In the genomic region with DNA sequence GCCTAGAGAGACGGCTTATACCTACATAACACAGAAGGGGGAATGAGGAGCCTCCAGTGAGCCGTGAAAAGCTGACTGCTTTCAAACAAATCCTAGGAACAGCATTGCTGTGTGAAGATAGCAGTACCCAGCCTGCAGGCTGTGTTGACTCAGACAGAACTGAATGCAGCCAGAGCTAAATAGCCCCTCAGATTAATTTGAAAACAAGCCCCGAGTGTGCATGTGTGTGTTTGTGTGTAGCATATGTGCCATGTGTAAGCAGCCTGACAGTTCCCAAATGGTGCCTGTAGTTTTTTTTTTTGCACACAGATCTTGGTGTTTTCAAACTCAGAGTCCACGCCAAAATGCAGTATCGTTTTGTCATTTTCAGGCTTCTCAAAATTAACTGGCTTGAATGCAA, we compare ENCODE assay signal across 27 mouse cellular contexts. TPM values are rescaled to one million over a fixed set of nuclear protein-coding genes. Genes with fewer than 3 reads are reported as not detected.
A peak's percentile ranks its signal among the peaks of the same experiment; 100 is the strongest.
DNase-seq lines count a peak whose midpoint lies in the region; ATAC-seq and TF ChIP-seq lines count a peak whose summit lies in the region.
"Had no signal": no experiment of that assay in that cellular context is flagged by ENCODE, and none has a peak within 500 bp of the region (broad histone marks: within the 10 kb centered on the region; RNA-seq: fewer than 3 reads in every experiment).

No protein-coding gene starts in this region.

- H3K9me3 ChIP-seq in forebrain, embryonic 13.5 days (replicated peaks), result 0 out of 2 replicates have a peak, but pooled peaks cover 4% of the 10 kb centered on the region
- H3K9me3 ChIP-seq in forebrain, embryonic 11.5 days (ENCODE audit: control insufficient read depth, low read length), result no peaks in the 10 kb centered on the region
- no peaks in the 10 kb centered on the region for H3K9me3 ChIP-seq in kidney, embryonic 15.5 days (replicated peaks)
- H3K9me3 ChIP-seq in hindbrain, embryonic 15.5 days, result no peaks in the 10 kb centered on the region
- H3K9me3 ChIP-seq: embryonic facial prominence, embryonic 15.5 days; limb, embryonic 10.5 days; liver, embryonic 15.5 days; lung, embryonic 15.5 days; megakaryocyte, embryonic 14.5 days had no signal

- peaks cover 22% of the 10 kb centered on the region for H3K4me1 ChIP-seq in forebrain, embryonic 13.5 days
- peaks cover 5% of the 10 kb centered on the region; the same call in 1 of the 2 replicates for H3K4me1 ChIP-seq in forebrain, embryonic 11.5 days (replicated peaks; ENCODE audit: control insufficient read depth, insufficient read depth, low read length)
- H3K4me1 ChIP-seq in kidney, embryonic 15.5 days, result peaks cover 42% of the 10 kb centered on the region
- H3K4me1 ChIP-seq in hindbrain, embryonic 15.5 days (replicated peaks), result peaks cover 44% of the 10 kb centered on the region
- H3K4me1 ChIP-seq: liver, embryonic 15.5 days; lung, embryonic 15.5 days had no signal

- H3K27me3 ChIP-seq in forebrain, embryonic 13.5 days, result no peaks in the 10 kb centered on the region
- no peaks in the 10 kb centered on the region for H3K27me3 ChIP-seq in forebrain, embryonic 11.5 days (ENCODE audit: control insufficient read depth, insufficient read depth, low read length)
- H3K27me3 ChIP-seq in kidney, embryonic 15.5 days, result no peaks in the 10 kb centered on the region
- no peaks in the 10 kb centered on the region for H3K27me3 ChIP-seq in hindbrain, embryonic 15.5 days
- H3K27me3 ChIP-seq: embryonic facial prominence, embryonic 15.5 days; liver, embryonic 15.5 days; lung, embryonic 15.5 days; megakaryocyte, embryonic 14.5 days had no signal

- TF ChIP-seq POLR2A in brain, embryonic 14.5 days (IDR thresholded peaks at IDR 0.05; ENCODE audit: borderline replicate concordance, extremely low read depth, insufficient read depth, insufficient read length, poor library complexity, severe bottlenecking), result no peak

- TF ChIP-seq CTCF in brain, embryonic 14.5 days (IDR thresholded peaks at IDR 0.05; ENCODE audit: borderline replicate concordance, extremely low read depth, insufficient read depth, insufficient read length), result no peak

- H3K27ac ChIP-seq in forebrain, embryonic 13.5 days, result no peak overlapping the region
- H3K27ac ChIP-seq in forebrain, embryonic 11.5 days (ENCODE audit: low read depth, low read length), result no peak overlapping the region
- 0 out of 2 replicates have a peak overlapping the region, but pooled peaks have one; percentile 19 for H3K27ac ChIP-seq in kidney, embryonic 15.5 days
- H3K27ac ChIP-seq in hindbrain, embryonic 15.5 days (replicated peaks), result peak overlapping the region; percentile 28; the same call in 1 of the 2 replicates
- H3K27ac ChIP-seq: limb, embryonic 10.5 days; liver, embryonic 15.5 days; lung, embryonic 15.5 days had no signal

- peak; percentile 44; the same call in 1 of the 2 replicates for ATAC-seq in forebrain, embryonic 13.5 days
- ATAC-seq in forebrain, embryonic 11.5 days (replicated peaks; ENCODE audit: low FRiP score), result no peak
- ATAC-seq in kidney, embryonic 15.5 days (replicated peaks; ENCODE audit: low FRiP score), result no peak
- ATAC-seq in hindbrain, embryonic 15.5 days (ENCODE audit: low FRiP score, low read depth), result no peak
- ATAC-seq in erythroid progenitor cell, adult 5-6 weeks (replicated peaks; ENCODE audit: low FRiP score, poor library complexity, severe bottlenecking), result no peak

- H3K9ac ChIP-seq in forebrain, embryonic 13.5 days, result no peak overlapping the region
- no peak overlapping the region for H3K9ac ChIP-seq in forebrain, embryonic 11.5 days (ENCODE audit: low read length)
- no peak overlapping the region for H3K9ac ChIP-seq in kidney, embryonic 15.5 days
- no peak overlapping the region for H3K9ac ChIP-seq in hindbrain, embryonic 15.5 days
- H3K9ac ChIP-seq: embryonic facial prominence, embryonic 15.5 days; liver, embryonic 15.5 days; lung, embryonic 15.5 days had no signal

- H3K4me3 ChIP-seq in forebrain, embryonic 13.5 days, result no peak overlapping the region
- H3K4me3 ChIP-seq in forebrain, embryonic 11.5 days (ENCODE audit: low read depth, low read length), result no peak overlapping the region
- H3K4me3 ChIP-seq in kidney, embryonic 15.5 days (replicated peaks), result no peak overlapping the region
- no peak overlapping the region for H3K4me3 ChIP-seq in hindbrain, embryonic 15.5 days
- H3K4me3 ChIP-seq: embryonic facial prominence, embryonic 15.5 days; limb, embryonic 10.5 days; liver, embryonic 15.5 days; lung, embryonic 15.5 days; megakaryocyte, embryonic 14.5 days had no signal

- H3K4me2 ChIP-seq in forebrain, embryonic 13.5 days, result no peak overlapping the region
- H3K4me2 ChIP-seq in forebrain, embryonic 11.5 days (ENCODE audit: low read depth, low read length, severe bottlenecking), result no peak overlapping the region
- H3K4me2 ChIP-seq in kidney, embryonic 15.5 days, result no peak overlapping the region
- no peak overlapping the region for H3K4me2 ChIP-seq in hindbrain, embryonic 15.5 days
- H3K4me2 ChIP-seq: embryonic facial prominence, embryonic 15.5 days; heart, embryonic 11.5 days; liver, embryonic 15.5 days; lung, embryonic 15.5 days had no signal

- 70% methylated on average over 5 of the region's 5 CpGs for WGBS in forebrain, embryonic 13.5 days
- WGBS in forebrain, embryonic 11.5 days, result 79% methylated on average over 5 of the region's 5 CpGs
- WGBS in kidney, embryonic 15.5 days, result 77% methylated on average over 5 of the region's 5 CpGs
- WGBS in hindbrain, embryonic 15.5 days, result 56% methylated on average over 5 of the region's 5 CpGs

- H3K36me3 ChIP-seq in forebrain, embryonic 13.5 days (ENCODE audit: poor library complexity, severe bottlenecking), result peaks cover 52% of the 10 kb centered on the region
- no peaks in the 10 kb centered on the region; the same call in 1 of the 2 replicates for H3K36me3 ChIP-seq in forebrain, embryonic 11.5 days (ENCODE audit: control insufficient read depth, insufficient read depth, low read length)
- peaks cover 64% of the 10 kb centered on the region for H3K36me3 ChIP-seq in kidney, embryonic 15.5 days
- H3K36me3 ChIP-seq in hindbrain, embryonic 15.5 days, result peaks cover 11% of the 10 kb centered on the region

- no peak for DNase-seq in forebrain, embryonic 11.5 days (ENCODE audit: low spot score)
- no peak for DNase-seq in kidney, adult 8-10 months
- peak; percentile 59 for DNase-seq in brain, embryonic 14.5 days (ENCODE audit: low read depth)
- no peak for DNase-seq in thymus, postnatal 10 days (ENCODE audit: low spot score in 2 of 2)
- DNase-seq: adrenal gland, postnatal 25 days; cerebellum, adult 11 months; cerebellum, adult 9-11 months; gastrocnemius, postnatal 14 days; heart, adult 11 months; heart, postnatal 10 days; kidney, adult 2 months; kidney, postnatal 14 days; liver; lung, postnatal 36 days; right cerebral cortex, postnatal 25 days; thymus, adult 18-20 months; thymus, postnatal 4 days had no signal

RNA-seq across cellular contexts. Expression of gene Vapb, which starts 43.6 kb away (rescaled TPM):
- 9.0 and 11.4 TPM in 2 replicates for polyA plus RNA-seq in forebrain, embryonic 13.5 days (2015; fragmentation: Nextera tagmentation; extraction: Ambion mirVana)
- polyA plus RNA-seq in forebrain, embryonic 11.5 days (2014; fragmentation: Nextera tagmentation; extraction: Ambion mirVana), result 10.5 and 11.5 TPM in 2 replicates
- polyA plus RNA-seq in kidney, embryonic 15.5 days (2015; fragmentation: Nextera tagmentation; extraction: Ambion mirVana), result 14.0 and 17.9 TPM in 2 replicates
- polyA plus RNA-seq in brain, embryonic 14.5 days (2012; rRNA removed), result 23.9 and 42.5 TPM in 2 replicates
- polyA plus RNA-seq in hindbrain, embryonic 15.5 days (2015; fragmentation: Nextera tagmentation; extraction: Ambion mirVana), result 15.9 and 18.4 TPM in 2 replicates
- total RNA-seq in erythroid progenitor cell, adult 5-6 weeks (2015; ENCODE audit: low replicate concordance), result 3.6 and 5.9 TPM in 2 replicates
- total RNA-seq in erythroid progenitor cell, adult 5-6 weeks (2017; ENCODE audit: low replicate concordance), result 19.5 and 21.2 TPM in 2 replicates

Comparison
In these comparisons a context has a peak if more than half of its experiments do, and no peak if none do; other contexts are left out.
1. H3K27ac ChIP-seq: peak in kidney, embryonic 15.5 days (single experiment) and hindbrain, embryonic 15.5 days (single experiment); none in forebrain, embryonic 13.5 days (single experiment) and forebrain, embryonic 11.5 days (single experiment).